Mouse (Mus musculus): ENCODE measurements around the gene Ankrd44. TPM values are rescaled to one million over a fixed set of nuclear protein-coding genes. Genes with fewer than 3 reads are reported as not detected.

Gene Ankrd44
- polyA plus RNA-seq, 1 experiment, result not detected

GRCm38 (mm10) chr1:54794709-54795108 is 131.5 kb downstream of the Ankrd44 start:
- TF ChIP-seq GATA1 (IDR thresholded peaks at IDR 0.05; ENCODE audit: low read length), result no peak

GRCm38 (mm10) chr1:54791406-54791805 is 134.8 kb downstream of the Ankrd44 start:
- TF ChIP-seq GATA1 (IDR thresholded peaks at IDR 0.05; ENCODE audit: low read length), result no peak

- no peak for TF ChIP-seq GATA1 (IDR thresholded peaks at IDR 0.05; ENCODE audit: low read length)
Observed at GRCm38 (mm10) chr1:54789327-54789960, 136.7 kb downstream of the Ankrd44 start.

DNA sequence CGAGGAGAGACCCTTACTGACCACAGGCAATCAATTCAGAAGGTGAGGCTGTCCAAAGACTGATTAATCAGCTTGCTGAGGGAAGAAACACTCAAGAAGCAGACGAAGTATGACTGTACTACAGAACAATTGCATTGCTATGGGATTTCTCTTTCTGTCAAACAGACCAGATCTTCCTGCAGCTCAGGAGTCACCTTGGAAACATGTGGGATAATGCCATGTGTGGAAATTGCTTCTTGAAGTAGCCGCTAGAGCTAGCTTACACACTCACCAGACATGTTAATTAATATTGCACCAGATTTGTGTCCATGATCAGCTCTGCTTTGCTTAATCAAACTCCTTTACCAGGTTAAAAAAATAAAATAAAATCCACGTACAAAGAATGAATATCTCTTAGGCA is 137.8 kb downstream of the Ankrd44 start:
- TF ChIP-seq GATA1 (IDR thresholded peaks at IDR 0.05; ENCODE audit: low read length), result no peak

- TF ChIP-seq GATA1 (IDR thresholded peaks at IDR 0.05; ENCODE audit: low read length), result no peak
Observed at GRCm38 (mm10) chr1:54778151-54778550, 148.0 kb downstream of the Ankrd44 start.

DNA sequence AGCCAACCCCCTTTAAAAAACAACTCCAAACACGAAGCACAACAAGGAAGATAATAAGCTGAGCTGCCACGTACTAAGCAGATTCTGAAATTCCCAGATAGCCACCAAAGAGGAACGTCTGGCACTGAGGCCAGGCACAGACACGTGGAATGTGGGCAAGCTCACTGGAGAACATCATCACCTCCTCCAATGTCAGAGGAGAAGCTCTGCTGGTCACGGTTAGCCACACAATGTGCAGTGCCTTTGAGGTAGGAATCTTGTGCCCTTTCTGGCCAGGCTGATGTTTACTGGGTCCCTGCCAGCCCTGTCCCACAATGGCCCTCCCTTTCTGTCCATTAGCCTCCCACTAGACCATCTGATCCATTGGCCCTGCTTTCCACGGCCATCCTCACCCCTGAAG is 149.1 kb downstream of the Ankrd44 start:
- TF ChIP-seq GATA1 (IDR thresholded peaks at IDR 0.05; ENCODE audit: low read length), result no peak

GRCm38 (mm10) chr1:54776116-54776515 is 150.1 kb downstream of the Ankrd44 start:
- no peak for TF ChIP-seq GATA1 (IDR thresholded peaks at IDR 0.05; ENCODE audit: low read length)

- TF ChIP-seq GATA1 (IDR thresholded peaks at IDR 0.05; ENCODE audit: low read length), result no peak
Observed at GRCm38 (mm10) chr1:54772843-54773242, 153.3 kb downstream of the Ankrd44 start.

DNA sequence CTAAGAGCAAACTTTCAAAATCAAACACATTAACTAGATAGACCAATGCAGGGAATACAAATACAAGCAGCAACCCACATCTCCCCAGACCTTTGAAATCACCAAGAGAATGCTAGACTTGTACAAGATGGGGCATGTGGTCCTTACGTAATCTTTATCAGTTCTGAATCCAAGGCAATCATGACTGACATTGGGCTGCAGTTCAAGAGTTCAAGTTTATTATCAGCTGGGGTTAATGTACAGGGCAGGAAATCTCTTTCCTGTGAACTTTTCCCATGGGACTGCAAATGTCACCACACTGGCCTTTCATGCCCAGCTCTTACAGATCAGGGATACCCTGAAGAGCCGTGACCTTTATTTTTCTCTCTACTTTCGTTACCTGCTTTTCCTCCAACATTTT is 154.7 kb downstream of the Ankrd44 start:
- no peak for TF ChIP-seq GATA1 (IDR thresholded peaks at IDR 0.05; ENCODE audit: low read length)

- no peak for TF ChIP-seq GATA1 (IDR thresholded peaks at IDR 0.05; ENCODE audit: low read length)
Observed at GRCm38 (mm10) chr1:54767221-54767620, 159.0 kb downstream of the Ankrd44 start.

DNA sequence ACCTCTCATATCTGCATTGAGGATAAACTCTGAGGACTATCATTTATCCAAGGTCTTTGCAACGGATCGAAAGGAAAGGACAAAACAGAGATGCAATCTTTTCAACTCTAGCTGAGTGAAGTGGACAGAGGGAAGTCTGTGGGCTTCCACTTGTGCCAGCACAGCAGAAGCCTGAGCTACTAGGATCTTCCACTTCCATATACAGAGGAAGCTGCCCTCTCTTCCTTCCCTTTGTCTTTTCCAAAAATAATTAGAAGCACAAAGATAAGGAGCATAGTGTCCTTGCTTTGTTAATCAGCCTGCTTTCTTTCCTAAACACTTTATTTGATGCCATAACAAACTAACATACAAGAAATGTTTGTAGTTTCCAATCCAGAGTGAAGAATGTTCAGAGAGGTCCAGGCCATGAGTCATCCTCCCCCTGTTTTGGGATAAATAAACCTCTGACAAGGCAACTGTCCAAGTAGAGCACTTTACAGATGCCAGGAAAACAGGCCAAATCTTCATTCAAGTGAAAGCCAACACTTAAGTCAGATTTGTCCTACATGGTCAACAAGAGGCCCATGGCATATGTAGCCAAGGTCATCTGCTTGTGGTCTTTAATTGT is 160.5 kb downstream of the Ankrd44 start:
- TF ChIP-seq GATA1 (IDR thresholded peaks at IDR 0.05; ENCODE audit: low read length), result no peak

DNA sequence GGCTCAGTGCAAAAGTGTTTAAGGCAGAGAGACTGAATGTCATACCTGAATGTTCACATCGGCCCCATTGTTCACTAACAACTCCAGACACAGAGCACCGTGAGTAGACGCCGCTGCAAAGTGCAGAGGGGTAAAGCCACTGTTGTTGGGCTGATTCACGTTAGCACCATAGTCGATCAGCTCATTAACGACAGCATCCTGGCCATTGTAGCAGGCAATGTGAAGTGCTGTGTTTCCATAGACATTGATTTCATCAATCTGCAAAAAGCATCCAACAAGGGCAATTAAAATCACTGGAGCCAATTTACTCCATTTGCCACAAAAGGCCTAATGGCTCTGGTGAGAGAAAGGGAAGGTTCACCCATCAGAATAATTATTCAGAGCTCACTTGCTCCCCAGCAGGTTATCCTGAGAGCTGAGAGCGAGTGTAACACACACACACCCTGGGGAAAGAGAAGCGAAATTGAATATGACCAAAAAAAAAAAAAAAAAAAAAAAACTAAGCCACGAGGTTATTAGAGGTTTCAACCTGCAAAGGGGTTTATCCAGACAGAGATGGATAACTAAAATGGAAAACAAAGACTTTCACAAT is 163.9 kb downstream of the Ankrd44 start:
- TF ChIP-seq GATA1 (IDR thresholded peaks at IDR 0.05; ENCODE audit: low read length), result no peak

DNA sequence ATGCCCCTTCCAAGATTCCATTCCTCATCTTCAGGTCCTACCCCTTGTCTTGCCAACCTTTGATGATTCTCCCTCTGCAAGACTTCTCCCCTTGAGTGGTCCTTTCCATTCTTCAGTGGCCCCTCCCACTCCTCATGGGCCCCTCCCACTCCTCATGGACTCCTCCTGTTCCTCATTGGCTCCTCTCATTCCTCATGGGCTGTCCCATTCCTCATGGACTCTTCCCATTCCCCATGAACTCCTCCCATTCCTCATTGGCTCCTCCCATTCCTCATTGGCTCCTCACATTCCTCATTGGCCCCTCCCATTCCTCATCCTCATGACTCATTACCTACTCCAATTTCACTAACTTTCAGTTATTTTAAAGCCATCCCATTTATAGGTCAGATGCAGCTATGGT is 166.3 kb downstream of the Ankrd44 start:
- TF ChIP-seq GATA1 (IDR thresholded peaks at IDR 0.05; ENCODE audit: low read length), result no peak

DNA sequence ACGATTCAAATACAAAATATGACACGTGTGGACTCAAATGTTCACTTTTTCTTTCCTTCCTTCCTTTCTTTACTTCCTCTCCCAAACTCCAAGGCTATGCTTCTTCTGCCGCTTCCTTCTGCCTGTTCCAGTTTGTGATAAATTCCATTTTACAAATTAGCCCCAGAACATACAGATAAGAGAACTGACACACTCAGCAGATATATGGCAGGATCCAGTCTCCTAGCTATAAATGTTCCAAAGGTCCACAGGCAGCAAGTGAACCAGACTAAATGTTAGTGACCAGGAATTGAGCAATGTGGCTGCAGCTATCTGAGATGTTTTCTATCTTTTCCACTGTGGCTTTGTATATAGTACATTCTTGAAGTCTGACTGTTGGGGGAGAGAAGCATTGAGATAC is 168.9 kb downstream of the Ankrd44 start:
- no peak for TF ChIP-seq GATA1 (IDR thresholded peaks at IDR 0.05; ENCODE audit: low read length)

DNA sequence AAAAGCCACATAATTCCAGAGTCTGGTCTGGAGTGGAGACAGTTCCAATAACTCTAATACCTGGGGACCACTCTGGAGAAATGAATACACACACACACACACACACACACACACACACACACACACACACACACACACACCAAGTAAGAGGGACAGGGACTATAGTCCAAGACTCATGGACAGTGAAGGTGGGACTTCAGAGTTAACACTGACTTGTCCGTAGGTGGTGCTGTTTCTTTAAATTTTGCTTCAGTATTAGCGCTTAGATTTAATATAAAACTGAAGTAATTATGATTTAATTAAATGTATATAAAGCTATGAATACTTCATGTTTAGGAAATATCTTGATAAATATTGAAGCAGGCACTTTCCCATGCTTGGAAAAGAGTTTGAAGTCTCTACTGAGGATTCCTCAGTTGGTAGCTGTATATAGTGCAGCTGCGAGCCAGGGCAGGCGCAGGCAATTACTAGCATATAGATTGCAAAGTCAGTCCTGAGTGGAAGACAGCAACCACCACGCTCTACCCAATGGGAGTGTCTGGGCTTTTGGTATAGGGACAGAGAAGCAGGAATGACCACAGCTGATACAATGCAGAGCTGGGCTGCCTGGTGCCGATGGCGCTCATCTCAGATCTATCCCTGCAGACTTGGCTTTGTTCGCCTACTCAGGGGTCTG is 170.4 kb downstream of the Ankrd44 start:
- no peak for TF ChIP-seq GATA1 (IDR thresholded peaks at IDR 0.05; ENCODE audit: low read length)

DNA sequence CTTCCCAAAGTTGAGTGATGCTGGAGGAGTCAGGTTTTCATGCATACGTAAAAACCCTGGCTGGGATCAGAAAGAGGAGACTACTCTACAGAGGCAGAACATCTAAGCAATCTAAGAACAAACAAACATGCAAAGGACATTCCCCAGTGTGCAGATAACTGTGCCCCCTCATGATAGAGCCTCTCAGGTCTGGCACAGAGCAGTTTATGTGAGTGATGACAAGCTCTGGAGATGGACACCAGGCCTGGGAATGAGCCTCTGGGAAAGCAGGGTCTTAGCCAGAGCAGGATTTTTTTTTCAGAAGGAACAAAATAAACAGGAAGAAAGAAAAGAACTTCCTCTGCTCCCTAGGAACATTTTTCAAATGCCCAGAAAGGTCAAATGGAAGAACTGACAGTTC is 176.2 kb downstream of the Ankrd44 start:
- no peak for TF ChIP-seq GATA1 (IDR thresholded peaks at IDR 0.05; ENCODE audit: low read length)

All from G1E-ER4 (cell line).